Mouse (Mus musculus): ENCODE results near the gene Helt.

DNA sequence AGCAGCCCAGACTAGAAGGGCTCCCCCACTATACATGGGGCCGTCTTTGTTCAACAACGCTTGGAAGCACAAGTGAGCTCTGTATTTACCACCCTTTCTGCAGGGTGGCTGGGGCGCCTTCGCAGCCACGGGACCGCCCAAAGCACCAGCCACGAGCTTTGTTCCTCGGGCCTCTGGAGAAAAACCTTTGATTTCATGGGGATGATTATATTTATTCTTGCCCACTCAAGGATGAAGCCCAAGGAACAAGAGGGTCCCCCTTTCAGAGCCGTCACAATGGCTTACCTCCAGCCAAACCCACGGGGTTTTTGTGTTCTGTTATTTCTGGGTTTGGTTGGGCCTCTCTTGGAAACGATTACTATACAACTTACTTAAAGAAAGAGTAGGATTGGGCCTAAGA is 5.2 kb downstream of the Helt start:
- TF ChIP-seq POLR2A (IDR thresholded peaks at IDR 0.05; ENCODE audit: low read depth, low read length) (no peak), CTCF (IDR thresholded peaks at IDR 0.05; ENCODE audit: extremely low read depth, insufficient read length, insufficient replicate concordance, low read depth, low read length) (no peak)

All from small intestine, adult 2 months (tissue).